Mouse (Mus musculus): ENCODE measurements around the gene Sfxn5.

The Sfxn5 gene

GRCm38 (mm10) chr6:85332351-85332999 is 747 bp downstream of the Sfxn5 start:
- DNase-seq, result no peak

- no peak for DNase-seq
These were observed 1.5 kb downstream of the Sfxn5 start for GRCm38 (mm10) chr6:85331736-85332135.

- peak; percentile 49 to 60 for DNase-seq
These were observed 1.9 kb downstream of the Sfxn5 start for GRCm38 (mm10) chr6:85331221-85331735.

GRCm38 (mm10) chr6:85329666-85330185 is 3.5 kb downstream of the Sfxn5 start:
- DNase-seq, result no peak

GRCm38 (mm10) chr6:85326564-85326963 is 6.7 kb downstream of the Sfxn5 start:
- DNase-seq, result no peak

GRCm38 (mm10) chr6:85325109-85325508 is 8.1 kb downstream of the Sfxn5 start:
- DNase-seq, result no peak

GRCm38 (mm10) chr6:85320445-85320866 is 12.8 kb downstream of the Sfxn5 start:
- no peak for DNase-seq

- no peak for DNase-seq
These were observed 17.0 kb downstream of the Sfxn5 start for GRCm38 (mm10) chr6:85316211-85316610.

GRCm38 (mm10) chr6:85314064-85314798 is 19.0 kb downstream of the Sfxn5 start:
- DNase-seq, result no peak

- no peak for DNase-seq
These were observed 25.3 kb downstream of the Sfxn5 start for GRCm38 (mm10) chr6:85307894-85308293.

- DNase-seq, result no peak
These were observed 26.8 kb downstream of the Sfxn5 start for GRCm38 (mm10) chr6:85306375-85306774.

- DNase-seq, result no peak
These were observed 27.4 kb downstream of the Sfxn5 start for GRCm38 (mm10) chr6:85305826-85306225.

- no peak for DNase-seq
These were observed 28.3 kb downstream of the Sfxn5 start for GRCm38 (mm10) chr6:85304966-85305365.

GRCm38 (mm10) chr6:85302326-85303055 is 30.7 kb downstream of the Sfxn5 start:
- DNase-seq, result peak; percentile 10 to 15

- DNase-seq, result peak; percentile 31 to 54
These were observed 37.6 kb downstream of the Sfxn5 start for GRCm38 (mm10) chr6:85295384-85296167.

GRCm38 (mm10) chr6:85294004-85294379 is 39.2 kb downstream of the Sfxn5 start:
- no peak for DNase-seq

- peak; percentile 18 to 21 for DNase-seq
These were observed 39.8 kb downstream of the Sfxn5 start for GRCm38 (mm10) chr6:85293255-85294003.

- DNase-seq, result peak in 1 of 2 experiments; percentile 18
These were observed 42.1 kb downstream of the Sfxn5 start for GRCm38 (mm10) chr6:85290869-85291824.

GRCm38 (mm10) chr6:85288193-85288857 is 44.9 kb downstream of the Sfxn5 start:
- no peak for DNase-seq
